Mouse (Mus musculus) cerebellum, adult 2 months (tissue): ENCODE results near the gene Nebl.

Experiments used
- CTCF ChIP-seq: fragments of 200-500 bp; IDR thresholded peaks from 2 replicates; pipeline ENCODE4 v1.5.1; 2011; ENCODE audit warnings: low read depth, mild to moderate bottlenecking, control low read depth, low read length, moderate library complexity, borderline replicate concordance; ENCODE audit not compliant: insufficient read depth
- POLR2A ChIP-seq: fragments of 200-500 bp; IDR thresholded peaks from 2 replicates; pipeline ENCODE4 v1.6.1; 2011; ENCODE audit warnings: low read length, control low read depth, borderline replicate concordance; ENCODE audit not compliant: insufficient read depth

GRCm38 (mm10) chr2:17390513-17391200 is 340.6 kb downstream of the Nebl start:
- no peak for TF ChIP-seq POLR2A
- no peak for TF ChIP-seq CTCF
